Mouse (Mus musculus): ENCODE data around the gene Mynn.

DNA sequence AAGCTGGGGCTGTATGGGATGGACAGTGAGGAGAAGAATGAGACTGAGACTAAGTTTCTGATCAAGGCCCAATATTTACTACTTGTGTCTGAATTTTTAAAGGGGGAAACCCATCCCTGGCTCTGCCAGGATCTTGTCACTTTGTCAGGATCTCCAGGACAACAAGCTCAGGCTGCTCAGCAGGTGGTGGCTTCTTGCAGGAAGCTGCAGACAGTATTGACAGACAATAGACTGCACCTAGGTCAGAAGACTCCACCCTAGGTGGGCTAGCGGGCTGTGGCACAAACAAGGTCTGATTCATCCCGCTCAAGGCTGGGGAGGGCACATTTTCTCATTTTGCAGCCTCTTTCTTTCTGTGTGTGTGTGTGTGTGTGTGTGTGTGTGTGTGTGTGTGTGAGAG, 28.3 kb upstream of the Mynn start:
- TF ChIP-seq TAL1 (IDR thresholded peaks at IDR 0.05; ENCODE audit: low read length) (no peak), GATA1 (IDR thresholded peaks at IDR 0.05; ENCODE audit: low read length) (no peak)

All from erythroblast, embryonic 14.5 days (primary cell).